Mouse (Mus musculus) spleen, postnatal 36 days (tissue): ENCODE measurements at regions not wholly inside any gene's neighbourhood (a gene's known extent, or its start where the extent isn't known, plus 50 kb on each side); places are given as distances from the start of the nearest gene placed in this dataset.

Source experiments
- DNase-seq, 2 experiments: peaks; one replicate each; pipeline ENCODE4 v3.0.0; 2022; ENCODE audit warnings: low spot score in 2 of 2, mixed read lengths in 1 of 2

GRCm38 (mm10) chr1:125156093-125156492 lies 279.4 kb downstream of the Actr3 start:
- no peak for DNase-seq

- DNase-seq = no peak
Observed at GRCm38 (mm10) chr1:125149817-125150216, 285.7 kb downstream of the Actr3 start.

- no peak for DNase-seq
Observed at GRCm38 (mm10) chr1:125123861-125124260, 311.7 kb downstream of the Actr3 start.

GRCm38 (mm10) chr1:125100596-125100995 lies 334.9 kb downstream of the Actr3 start:
- no peak for DNase-seq

GRCm38 (mm10) chr1:125084906-125085305 lies 350.6 kb downstream of the Actr3 start:
- no peak for DNase-seq

- DNase-seq = no peak
Observed at GRCm38 (mm10) chr1:125039572-125040326, 395.8 kb downstream of the Actr3 start.

GRCm38 (mm10) chr1:125013301-125013700 lies 422.2 kb downstream of the Actr3 start:
- DNase-seq = no peak

- no peak for DNase-seq
Observed at GRCm38 (mm10) chr1:125011893-125012292, 423.6 kb downstream of the Actr3 start.

GRCm38 (mm10) chr1:124997577-124997976 lies 437.9 kb downstream of the Actr3 start:
- DNase-seq = no peak

GRCm38 (mm10) chr1:124950849-124951248 lies 484.7 kb downstream of the Actr3 start:
- no peak for DNase-seq

- no peak for DNase-seq
Observed at GRCm38 (mm10) chr1:124904373-124904772, 531.2 kb downstream of the Actr3 start.

GRCm38 (mm10) chr1:124871148-124871547 lies 564.4 kb downstream of the Actr3 start:
- DNase-seq = no peak

- no peak for DNase-seq
Observed at GRCm38 (mm10) chr1:124866248-124866647, 569.3 kb downstream of the Actr3 start.

- DNase-seq = no peak
Observed at GRCm38 (mm10) chr1:124845681-124846080, 589.8 kb downstream of the Actr3 start.

GRCm38 (mm10) chr1:124825717-124826116 lies 609.8 kb downstream of the Actr3 start:
- no peak for DNase-seq

GRCm38 (mm10) chr1:124793026-124793425 lies 642.5 kb downstream of the Actr3 start:
- no peak for DNase-seq

GRCm38 (mm10) chr1:124790646-124791045 lies 644.9 kb downstream of the Actr3 start:
- no peak for DNase-seq

- DNase-seq = no peak
Observed at GRCm38 (mm10) chr1:124790130-124790529, 645.4 kb downstream of the Actr3 start.

- no peak for DNase-seq
Observed at GRCm38 (mm10) chr1:124783066-124783465, 652.5 kb downstream of the Actr3 start.

- DNase-seq = no peak
Observed at GRCm38 (mm10) chr1:124777685-124778084, 657.8 kb downstream of the Actr3 start.

- DNase-seq = no peak
Observed at GRCm38 (mm10) chr1:124756721-124757120, 678.8 kb downstream of the Actr3 start.

- DNase-seq = no peak
Observed at GRCm38 (mm10) chr1:124739777-124740176, 694.4 kb upstream of the Dpp10 start.

- no peak for DNase-seq
Observed at GRCm38 (mm10) chr1:124730364-124730763, 685.0 kb upstream of the Dpp10 start.

GRCm38 (mm10) chr1:124718065-124718464 lies 672.7 kb upstream of the Dpp10 start:
- peak in 1 of 2 experiments; percentile 7 for DNase-seq
